Comparison of ENCODE assay signal across 16 mouse cellular contexts in genomic region chr4:149822586-149823196, GRCm38 (mm10). TPM values are rescaled to one million over a fixed set of nuclear protein-coding genes. Genes with fewer than 3 reads are reported as not detected.
DNase-seq lines count a peak whose midpoint lies in the region; ATAC-seq and TF ChIP-seq lines count a peak whose summit lies in the region.
"Had no signal": no experiment of that assay in that cellular context is flagged by ENCODE, and none has a peak within 500 bp of the region (broad histone marks: within the 10 kb centered on the region; RNA-seq: fewer than 3 reads in every experiment).

No protein-coding gene starts in this region.

- no peaks in the 10 kb centered on the region for H3K9me3 ChIP-seq in lung, postnatal 0 days (ENCODE audit: low read length)
- H3K9me3 ChIP-seq in limb, embryonic 15.5 days, result no peaks in the 10 kb centered on the region
- H3K9me3 ChIP-seq: heart, embryonic 13.5 days; intestine, embryonic 15.5 days had no signal

- H3K36me3 ChIP-seq in lung, postnatal 0 days (ENCODE audit: insufficient read depth, low read length), result no peaks in the 10 kb centered on the region
- H3K36me3 ChIP-seq in limb, embryonic 15.5 days, result no peaks in the 10 kb centered on the region
- H3K36me3 ChIP-seq: heart, embryonic 13.5 days; intestine, embryonic 15.5 days had no signal

- no peaks in the 10 kb centered on the region for H3K27me3 ChIP-seq in lung, postnatal 0 days (replicated peaks; ENCODE audit: insufficient read depth, low read length)
- no peaks in the 10 kb centered on the region for H3K27me3 ChIP-seq in limb, embryonic 15.5 days
- H3K27me3 ChIP-seq: heart, embryonic 13.5 days; intestine, embryonic 15.5 days; Patski had no signal

- no peak for TF ChIP-seq EP300 in lung, postnatal 0 days (IDR thresholded peaks at IDR 0.05)

- 69% methylated on average over 7 of the region's 7 CpGs for WGBS in lung, postnatal 0 days
- WGBS in limb, embryonic 15.5 days, result 60% methylated on average over 7 of the region's 7 CpGs

- no peak for ATAC-seq in lung, postnatal 0 days
- no peak for ATAC-seq in limb, embryonic 15.5 days (ENCODE audit: insufficient number of reproducible peaks, low FRiP score, low TSS enrichment, low read depth)
- ATAC-seq: forebrain, postnatal 0 days had no signal

- H3K4me3 ChIP-seq in gastrocnemius, adult 2 months, result no peak overlapping the region
- no peak overlapping the region for H3K4me3 ChIP-seq in lung, postnatal 0 days (ENCODE audit: low read depth, low read length)
- H3K4me3 ChIP-seq in brown adipose tissue, adult 24 weeks (ENCODE audit: insufficient read depth, low read depth, low read length), result no peak overlapping the region
- no peak overlapping the region for H3K4me3 ChIP-seq in limb, embryonic 15.5 days
- H3K4me3 ChIP-seq: heart, embryonic 13.5 days; intestine, embryonic 15.5 days had no signal

- peaks cover 5% of the 10 kb centered on the region; the same call in 1 of the 2 replicates for H3K4me1 ChIP-seq in lung, postnatal 0 days (ENCODE audit: insufficient read depth, low read depth, low read length)
- no peaks in the 10 kb centered on the region; the same call in 1 of the 2 replicates for H3K4me1 ChIP-seq in brown adipose tissue, adult 24 weeks (ENCODE audit: control insufficient read depth, insufficient read depth, insufficient read length, low read length)
- peaks cover 27% of the 10 kb centered on the region for H3K4me1 ChIP-seq in limb, embryonic 15.5 days

- H3K27ac ChIP-seq in gastrocnemius, adult 2 months, result peak overlapping the region; percentile 73
- peak overlapping the region; percentile 43 for H3K27ac ChIP-seq in lung, postnatal 0 days (ENCODE audit: low read length)
- H3K27ac ChIP-seq in brown adipose tissue, adult 24 weeks (replicated peaks; ENCODE audit: low read depth, low read length), result 0 out of 2 replicates have a peak overlapping the region, but pooled peaks have one; percentile 32
- H3K27ac ChIP-seq in limb, embryonic 15.5 days, result peak overlapping the region; percentile 85
- H3K27ac ChIP-seq: heart, embryonic 13.5 days; hindbrain, embryonic 14.5 days; intestine, embryonic 15.5 days; liver, embryonic 14.5 days; stomach, postnatal 0 days had no signal

- no peak for TF ChIP-seq CTCF in gastrocnemius, adult 2 months (IDR thresholded peaks at IDR 0.05)
- no peak for TF ChIP-seq CTCF in lung, postnatal 0 days (IDR thresholded peaks at IDR 0.05)

- H3K4me2 ChIP-seq in lung, postnatal 0 days (replicated peaks; ENCODE audit: low read depth, low read length), result no peak overlapping the region
- H3K4me2 ChIP-seq in limb, embryonic 15.5 days, result no peak overlapping the region
- H3K4me2 ChIP-seq: heart, embryonic 13.5 days; hindbrain, embryonic 14.5 days; intestine, embryonic 15.5 days had no signal

- intact Hi-C loops in gastrocnemius, adult 2 months (cut with DNase I), result no loop called here

- no peak overlapping the region for H3K9ac ChIP-seq in lung, postnatal 0 days (replicated peaks; ENCODE audit: low read depth)
- no peak overlapping the region for H3K9ac ChIP-seq in limb, embryonic 15.5 days
- H3K9ac ChIP-seq: forebrain, postnatal 0 days; heart, embryonic 13.5 days; hindbrain, embryonic 14.5 days; intestine, embryonic 15.5 days; liver, embryonic 14.5 days had no signal

- DNase-seq in gastrocnemius, adult 2 months, result no peak
- no peak for DNase-seq in gastrocnemius, postnatal 25 days
- no peak for DNase-seq in lung, postnatal 0 days (ENCODE audit: low spot score)
- no peak for DNase-seq in lung, postnatal 36 days
- no peak for DNase-seq in spleen, postnatal 36 days (ENCODE audit: low spot score in 2 of 2)
- DNase-seq in retina, postnatal 1 day, result no peak
- DNase-seq: B cell, adult 2 months had no signal

RNA-seq across cellular contexts. Expression of gene Slc25a33, which starts 48.6 kb away (rescaled TPM):
- total RNA-seq in gastrocnemius, adult 2 months (2021), result 10 to 100 TPM; 11.3 to 11.7 TPM
- 10 to 100 TPM; 10.4 TPM for total RNA-seq in gastrocnemius, postnatal 25 days (2021)
- 7.4 and 8.6 TPM in 2 replicates for polyA plus RNA-seq in lung, postnatal 0 days (2015; fragmentation: Nextera tagmentation; extraction: Ambion mirVana)
- 24.0 and 24.2 TPM in 2 replicates for polyA plus RNA-seq in brown adipose tissue, adult 24 weeks (2012; ENCODE audit: insufficient read depth, insufficient read length, missing spikeins)
- 7.9 and 9.4 TPM in 2 replicates for polyA plus RNA-seq in limb, embryonic 15.5 days (2015; fragmentation: Nextera tagmentation; extraction: Ambion mirVana)

Comparison
In these comparisons a context has a peak if more than half of its experiments do, and no peak if none do; other contexts are left out.
1. H3K27ac ChIP-seq: peak in every context shown above with its lines; median percentile 85 in limb, embryonic 15.5 days; 73 in gastrocnemius, adult 2 months; 43 in lung, postnatal 0 days; 32 in brown adipose tissue, adult 24 weeks.